Mouse (Mus musculus) cortical plate, adult 2 months (tissue): ENCODE data around the gene Stat5b.

Experiments
- CTCF ChIP-seq: fragments of 200-500 bp; IDR thresholded peaks from 2 replicates; pipeline ENCODE4 v1.5.1; 2011; ENCODE audit warnings: mild to moderate bottlenecking, control low read depth, low read length; ENCODE audit not compliant: insufficient read depth; ENCODE audit errors: extremely low read depth
- POLR2A ChIP-seq: fragments of 200-500 bp; IDR thresholded peaks from 2 replicates; pipeline ENCODE4 v1.6.1; 2011; ENCODE audit warnings: mild to moderate bottlenecking, low read length, control low read depth; ENCODE audit not compliant: insufficient read depth; ENCODE audit errors: extremely low read depth

DNA sequence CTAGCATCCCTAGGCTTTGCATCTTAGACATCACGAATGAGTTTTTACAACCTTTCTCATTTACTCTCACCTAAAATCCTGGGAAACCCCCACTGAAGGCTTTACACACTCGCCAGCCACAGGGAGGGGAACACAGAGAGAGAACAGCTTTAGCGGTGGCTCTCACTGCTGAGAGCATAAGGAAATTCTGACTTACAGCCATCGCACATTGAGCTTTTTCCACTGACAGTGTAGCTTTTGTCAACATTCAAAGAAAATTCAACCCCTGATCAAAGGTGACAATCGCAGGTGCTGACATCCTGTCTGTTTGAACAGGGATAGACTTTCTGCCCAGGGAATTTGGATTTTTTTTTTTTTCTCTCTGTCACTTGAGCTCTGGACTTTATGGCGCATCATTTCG is 8.5 kb downstream of the Stat5b start:
- no peak for TF ChIP-seq CTCF
- TF ChIP-seq POLR2A: no peak
